Mouse (Mus musculus) cerebral cortex, adult 2 months (tissue): Measurements from ENCODE around the gene Vrk3.

ENCODE experiments used
- WGBS: fragments of 180-500 bp; shearing (Covaris S2); methylation state at CpG from one replicate; pipeline ENCODE4 v1.1.7; 2018; 5-methylcytosine and 5-hydroxymethylcytosine counted together

The Vrk3 gene

DNA sequence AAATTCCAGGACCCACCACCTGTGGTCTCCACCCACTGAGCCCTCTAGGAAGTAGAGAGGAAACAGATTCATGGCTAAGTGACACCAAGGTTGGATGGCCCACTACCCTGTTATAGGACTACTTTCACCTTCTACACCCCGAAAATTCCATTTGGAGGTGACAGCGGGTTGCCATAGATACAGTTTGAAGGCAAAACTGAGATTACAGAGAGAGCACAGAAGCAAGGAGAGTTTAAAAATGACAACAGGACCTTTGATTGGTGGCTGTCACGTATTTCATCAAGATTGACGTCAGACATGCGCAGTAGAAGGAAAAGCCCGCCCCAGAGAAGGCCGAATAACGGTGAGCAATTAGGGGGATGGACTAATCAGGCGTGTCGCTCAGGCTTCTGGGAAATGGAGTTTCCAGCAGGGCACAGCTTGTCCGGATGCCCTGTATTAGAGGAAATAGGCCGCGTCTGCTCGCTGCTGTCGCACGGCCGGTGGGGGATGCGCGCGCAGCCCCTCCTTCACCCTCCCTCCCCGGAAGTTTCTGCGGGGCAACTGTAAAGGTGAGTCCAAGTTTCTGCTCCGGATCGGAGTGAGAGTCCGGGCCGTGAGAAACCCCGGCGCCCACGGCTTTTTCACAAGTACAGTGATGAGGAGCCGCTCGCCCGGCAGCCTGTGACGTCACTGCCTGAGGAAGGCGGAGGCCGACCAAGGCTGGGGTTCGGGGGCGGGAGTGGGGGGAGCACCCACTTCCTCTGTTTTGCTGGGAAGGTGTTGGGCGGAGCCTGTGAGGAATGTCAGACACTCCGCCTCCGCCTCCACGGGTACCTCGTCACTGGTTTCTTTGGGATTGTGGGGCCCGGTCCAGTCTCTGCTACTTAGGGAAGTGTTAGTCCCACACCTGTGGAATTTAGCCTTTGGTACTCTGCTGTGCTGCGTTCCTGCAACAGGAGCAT lies at the start of gene Vrk3:
Gene Vrk3 (plus strand): TSS at position 313 of the 944 bp plus-strand sequence.
- WGBS, result under 1% methylated on average over 44 of the region's 44 CpGs

GRCm38 (mm10) chr7:44701921-44702320 lies 46.3 kb upstream of the Vrk3 start:
- 26% methylated on average over 6 of the region's 6 CpGs for WGBS

GRCm38 (mm10) chr7:44702985-44703384 lies 45.2 kb upstream of the Vrk3 start:
- 85% methylated on average over 8 of the region's 8 CpGs for WGBS

GRCm38 (mm10) chr7:44704363-44704762 lies 43.9 kb upstream of the Vrk3 start:
- WGBS, result 53% methylated on average over 3 of the region's 3 CpGs

DNA sequence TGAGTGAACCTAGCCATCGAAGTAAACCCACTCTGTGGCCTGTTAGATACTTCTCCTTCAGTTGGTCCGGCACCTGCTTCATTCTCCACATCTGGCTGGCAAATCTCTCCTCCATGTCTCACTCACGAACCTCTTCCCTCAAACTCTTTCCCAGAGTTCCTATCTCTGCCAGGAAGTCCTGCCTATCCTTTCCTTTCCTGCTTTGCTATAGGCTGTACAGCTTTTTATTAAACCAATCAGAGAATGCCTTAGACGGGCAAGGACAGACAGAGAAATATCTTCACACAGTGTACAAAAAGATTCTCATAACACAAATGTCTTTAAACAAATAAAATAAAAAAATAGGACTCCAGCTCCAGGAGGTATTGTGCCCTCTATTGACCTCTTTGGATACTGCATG lies 43.1 kb upstream of the Vrk3 start:
- 89% methylated on average over 4 of the region's 4 CpGs for WGBS

DNA sequence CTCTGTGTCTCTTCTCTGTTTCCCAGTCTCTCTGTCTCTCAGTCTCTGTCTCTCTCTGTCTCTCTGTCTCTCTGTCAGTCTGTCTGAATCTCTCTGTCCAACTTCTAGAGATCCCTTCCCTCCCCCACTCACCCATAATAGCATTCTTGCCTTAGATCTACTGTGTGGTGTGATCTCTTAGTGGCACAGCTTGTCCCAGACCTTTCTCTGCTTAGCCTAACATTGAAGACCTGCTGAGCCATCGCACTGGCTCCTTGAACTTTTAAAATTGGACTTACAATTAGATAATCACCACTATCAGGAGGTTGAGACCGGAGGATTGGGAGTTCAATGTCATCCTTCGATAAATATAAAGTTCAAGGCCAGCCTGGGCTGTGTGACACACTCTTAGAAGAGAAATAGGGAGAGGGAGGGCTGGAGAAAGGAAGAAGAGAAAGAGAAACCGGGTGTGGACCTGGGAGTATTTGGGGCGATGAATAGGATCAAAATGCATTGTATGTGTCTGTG lies 41.0 kb upstream of the Vrk3 start:
- WGBS, result 90% methylated on average over 5 of the region's 5 CpGs

- WGBS, result 91% methylated on average over 6 of the region's 6 CpGs
Observed at GRCm38 (mm10) chr7:44708093-44708492, 40.1 kb upstream of the Vrk3 start.

GRCm38 (mm10) chr7:44708574-44708973 lies 39.6 kb upstream of the Vrk3 start, which contains the start of gene Izumo2:
Izumo2 (plus strand) TSS chr7:44708742.
- 84% methylated on average over 14 of the region's 14 CpGs for WGBS

DNA sequence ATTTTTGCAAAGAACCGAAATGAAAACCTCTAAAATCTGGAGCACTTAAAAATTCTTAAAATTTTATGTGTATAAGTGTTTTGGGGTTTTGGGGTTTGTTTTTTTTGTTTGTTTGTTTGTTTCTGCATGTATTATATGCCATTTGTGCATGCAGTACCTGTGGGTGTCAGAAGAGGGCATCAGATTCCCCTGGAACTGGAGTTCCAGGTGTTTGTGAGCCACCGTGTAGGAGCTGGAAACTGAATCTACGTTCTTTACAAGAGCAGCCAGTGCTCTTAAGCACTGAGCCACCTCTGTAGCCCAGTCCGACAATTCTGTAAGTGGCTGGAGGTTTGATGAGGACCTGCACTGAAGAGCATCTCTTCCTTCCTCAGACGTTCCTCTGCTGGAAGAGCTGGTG lies 38.3 kb upstream of the Vrk3 start:
- WGBS, result 84% methylated on average over 5 of the region's 5 CpGs

- WGBS, result 75% methylated on average over 5 of the region's 5 CpGs
Observed at GRCm38 (mm10) chr7:44722058-44722457, 26.2 kb upstream of the Vrk3 start.

DNA sequence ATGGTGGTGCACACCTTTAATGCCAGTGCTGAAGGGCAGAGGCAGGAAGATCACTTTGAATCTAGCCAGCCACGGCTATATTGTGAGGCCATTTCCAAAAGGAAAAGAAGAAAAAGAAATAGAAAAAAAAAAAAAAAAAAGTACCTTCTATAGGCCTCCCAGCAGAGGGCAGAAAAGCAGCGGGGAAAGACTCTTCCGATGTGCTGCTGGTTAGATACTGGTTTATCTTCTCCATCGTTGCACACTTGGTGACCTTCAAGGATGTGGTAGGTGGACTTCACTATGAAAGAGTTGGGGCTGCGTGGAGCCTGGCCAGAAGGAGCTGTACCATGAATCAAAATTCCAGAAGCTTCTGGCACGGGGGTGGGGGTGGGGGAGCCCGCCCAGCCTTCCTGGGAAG lies 23.9 kb upstream of the Vrk3 start:
- WGBS, result 22% methylated on average over 7 of the region's 7 CpGs

- 46% methylated on average over 6 of the region's 6 CpGs for WGBS
Observed at GRCm38 (mm10) chr7:44726343-44726742, 21.9 kb upstream of the Vrk3 start.

- WGBS, result 64% methylated on average over 5 of the region's 5 CpGs
Observed at GRCm38 (mm10) chr7:44727151-44727550, 21.1 kb upstream of the Vrk3 start.

GRCm38 (mm10) chr7:44728082-44728975 lies 19.9 kb upstream of the Vrk3 start:
- 87% methylated on average over 11 of the region's 11 CpGs for WGBS

- WGBS, result 89% methylated on average over 9 of the region's 9 CpGs
Observed at GRCm38 (mm10) chr7:44733723-44734122, 14.5 kb upstream of the Vrk3 start.

DNA sequence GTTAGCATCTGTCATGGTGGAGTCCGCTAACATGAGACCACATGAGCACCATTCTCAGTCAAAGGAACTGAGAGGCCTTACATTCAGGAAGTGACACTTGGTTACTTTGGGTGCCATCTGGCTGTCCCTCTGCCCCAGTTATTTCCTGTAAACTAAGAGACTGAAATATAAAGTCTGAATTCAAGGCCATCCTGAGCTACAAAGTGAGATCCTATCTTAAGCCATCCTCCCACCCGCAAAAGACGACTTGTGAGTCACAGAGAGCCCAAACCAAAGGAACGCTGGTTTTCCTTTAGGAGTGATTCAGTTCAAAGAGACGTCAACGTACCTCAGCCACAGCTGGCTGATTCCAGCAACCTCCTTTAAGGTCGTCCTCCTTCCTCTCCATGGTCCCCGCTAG lies 6.9 kb upstream of the Vrk3 start:
- WGBS, result 59% methylated on average over 8 of the region's 8 CpGs

DNA sequence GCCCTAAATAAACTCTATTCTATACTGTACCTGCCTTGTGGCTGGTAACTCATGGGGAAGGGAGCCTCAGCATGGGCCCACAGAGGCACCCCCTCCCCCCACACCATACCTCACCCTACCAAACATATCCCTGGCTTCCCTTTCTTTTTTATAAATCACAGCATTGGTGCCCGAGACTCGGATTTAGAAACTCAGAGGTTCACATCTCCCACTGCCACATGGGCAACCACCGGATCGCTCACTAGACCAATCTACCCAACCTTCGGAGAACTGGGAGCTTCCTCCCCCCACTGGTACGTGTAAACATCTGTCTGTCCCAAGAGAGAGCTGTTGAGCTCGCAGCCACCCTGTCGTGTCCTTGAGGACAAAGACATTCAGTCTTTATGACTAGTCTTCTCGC lies 3.9 kb upstream of the Vrk3 start:
- 40% methylated on average over 9 of the region's 9 CpGs for WGBS

GRCm38 (mm10) chr7:44745076-44745475 lies 3.1 kb upstream of the Vrk3 start:
- WGBS, result under 1% methylated on average over 18 of the region's 18 CpGs

DNA sequence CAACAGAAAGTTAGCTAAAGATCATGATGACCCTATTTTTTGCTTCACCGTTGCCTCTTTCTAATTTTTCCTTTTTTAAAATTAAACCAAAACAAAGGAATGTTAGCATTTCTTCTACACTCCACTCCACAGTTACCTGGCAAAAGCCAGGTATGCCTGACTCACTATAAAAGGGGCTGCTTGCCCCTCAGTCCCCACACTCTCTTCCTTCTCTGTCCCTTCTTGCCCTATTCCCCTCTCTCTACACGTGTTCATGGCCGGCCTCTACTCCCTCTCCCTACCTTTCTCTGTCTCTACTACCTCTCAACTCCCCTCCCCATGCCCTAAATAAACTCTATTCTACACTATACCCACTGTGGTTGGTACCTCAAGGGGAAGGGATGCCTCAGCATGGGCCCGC lies 1.1 kb upstream of the Vrk3 start:
- WGBS, result 76% methylated on average over 4 of the region's 4 CpGs

DNA sequence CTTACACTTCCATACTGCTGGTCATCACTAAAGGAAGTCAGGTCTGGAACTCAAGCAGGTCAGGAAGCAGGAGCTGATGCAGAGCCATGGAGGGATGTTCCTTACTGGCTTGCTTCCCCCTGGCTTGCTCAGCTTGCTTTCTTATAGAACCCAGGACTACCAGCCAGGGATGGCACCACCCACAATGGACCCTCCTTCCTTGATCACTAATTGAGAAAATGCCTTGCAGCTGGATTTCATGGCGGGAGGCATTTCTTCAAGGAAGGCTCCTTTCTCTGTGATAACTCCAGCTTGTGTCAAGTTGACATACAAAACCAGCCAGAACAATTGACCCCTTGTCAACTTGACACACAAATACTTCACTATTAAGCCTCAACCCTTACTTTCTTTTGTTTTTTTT lies 2.7 kb downstream of the Vrk3 start, which contains the start of gene Zfp473:
Gene Zfp473 (minus strand): TSS at position 101 of the 400 bp plus-strand sequence.
- WGBS, result 84% methylated on average over 1 of the region's 1 CpGs

DNA sequence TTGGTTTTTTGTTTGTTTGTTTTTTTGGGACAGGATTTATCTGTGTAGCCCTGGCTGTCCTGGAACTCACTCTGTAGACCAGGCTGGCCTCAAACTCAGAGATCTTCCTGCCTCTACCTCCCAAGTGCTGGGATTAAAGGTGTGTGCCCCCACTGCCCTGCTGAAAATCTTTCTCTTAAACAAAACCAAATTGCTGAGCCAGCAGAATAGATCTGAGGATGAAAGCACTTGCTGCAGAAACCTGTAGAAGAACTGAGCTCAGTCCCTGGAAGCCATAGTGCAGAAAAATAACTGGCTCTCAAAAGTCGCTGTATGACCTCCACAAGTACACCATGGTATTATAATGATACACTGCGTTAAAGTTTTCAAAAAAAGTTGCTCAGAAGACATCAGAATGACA lies 9.0 kb downstream of the Vrk3 start:
- WGBS, result 91% methylated on average over 2 of the region's 2 CpGs

DNA sequence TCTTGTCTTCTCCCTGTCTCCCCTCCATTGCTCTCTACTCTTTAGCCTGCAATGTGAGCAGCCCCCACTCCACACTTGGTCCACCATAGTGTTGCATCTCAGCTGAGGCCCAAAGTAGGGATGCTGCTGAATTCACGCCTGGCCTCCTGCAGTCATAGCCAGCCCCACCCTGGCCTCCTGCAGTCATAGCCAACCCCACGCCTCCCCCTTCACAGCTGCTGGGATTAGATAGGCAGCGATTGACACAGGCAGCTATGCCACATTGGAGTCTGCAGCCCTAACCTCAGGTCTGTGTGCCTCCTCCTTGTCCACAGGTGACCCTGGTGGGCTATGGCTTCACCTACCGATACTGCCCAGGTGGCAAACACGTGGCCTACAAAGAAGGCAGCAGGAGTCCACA lies 19.9 kb downstream of the Vrk3 start:
- WGBS, result 88% methylated on average over 5 of the region's 5 CpGs
